Mouse (Mus musculus): Measurements from ENCODE around the gene Arhgef1.

Arhgef1 gene

GRCm38 (mm10) chr7:24944257-24944950 is 41.7 kb downstream of the Arhgef1 start, which contains the start of gene Gm4881:
TSS of gene Gm4881 (minus strand) at chr7:24944494.
- DNase-seq (ENCODE audit: low read depth, low spot score): no peak

GRCm38 (mm10) chr7:24947316-24948048 is 44.8 kb downstream of the Arhgef1 start:
- peak; percentile 88 for DNase-seq (ENCODE audit: low read depth, low spot score)

GRCm38 (mm10) chr7:24948774-24949173 is 46.1 kb downstream of the Arhgef1 start:
- no peak for DNase-seq (ENCODE audit: low read depth, low spot score)

- DNase-seq (ENCODE audit: low read depth, low spot score): peak; percentile 90
These were observed 47.4 kb downstream of the Arhgef1 start for GRCm38 (mm10) chr7:24949958-24950623.

- no peak for DNase-seq (ENCODE audit: low read depth, low spot score)
These were observed 51.3 kb downstream of the Arhgef1 start for GRCm38 (mm10) chr7:24953966-24954365.

GRCm38 (mm10) chr7:24954450-24954849 is 51.7 kb downstream of the Arhgef1 start:
- DNase-seq (ENCODE audit: low read depth, low spot score): no peak

GRCm38 (mm10) chr7:24955226-24955625 is 52.5 kb downstream of the Arhgef1 start:
- DNase-seq (ENCODE audit: low read depth, low spot score): no peak

GRCm38 (mm10) chr7:24964288-24964687 is 61.6 kb downstream of the Arhgef1 start:
- DNase-seq (ENCODE audit: low read depth, low spot score): no peak

- peak; percentile 80 for DNase-seq (ENCODE audit: low read depth, low spot score)
These were observed 62.3 kb downstream of the Arhgef1 start for GRCm38 (mm10) chr7:24964897-24965535.

- no peak for DNase-seq (ENCODE audit: low read depth, low spot score)
These were observed 65.3 kb downstream of the Arhgef1 start for GRCm38 (mm10) chr7:24967966-24968365.

GRCm38 (mm10) chr7:24968463-24968862 is 65.8 kb downstream of the Arhgef1 start:
- DNase-seq (ENCODE audit: low read depth, low spot score): no peak

- DNase-seq (ENCODE audit: low read depth, low spot score): no peak
These were observed 67.1 kb downstream of the Arhgef1 start for GRCm38 (mm10) chr7:24969805-24970204.

GRCm38 (mm10) chr7:24970341-24970740 is 67.6 kb downstream of the Arhgef1 start:
- DNase-seq (ENCODE audit: low read depth, low spot score): no peak

GRCm38 (mm10) chr7:24971261-24971971 is 68.7 kb downstream of the Arhgef1 start:
- DNase-seq (ENCODE audit: low read depth, low spot score): peak; percentile 68

GRCm38 (mm10) chr7:24971972-24972893 is 69.5 kb downstream of the Arhgef1 start, which contains the start of gene Rabac1:
TSS of gene Rabac1 (minus strand) at chr7:24972754.
- peak; percentile 97 for DNase-seq (ENCODE audit: low read depth, low spot score)

GRCm38 (mm10) chr7:24973208-24973607 is 70.5 kb downstream of the Arhgef1 start:
- no peak for DNase-seq (ENCODE audit: low read depth, low spot score)

GRCm38 (mm10) chr7:24973902-24974301 is 71.2 kb downstream of the Arhgef1 start:
- DNase-seq (ENCODE audit: low read depth, low spot score): no peak

- peak; percentile 64 for DNase-seq (ENCODE audit: low read depth, low spot score)
These were observed 72.3 kb downstream of the Arhgef1 start for GRCm38 (mm10) chr7:24974893-24975595.

Data from ES-CJ7 (cell line).